Mouse (Mus musculus): ENCODE measurements around the gene Terf2. TPM values are rescaled to one million over a fixed set of nuclear protein-coding genes. Genes with fewer than 3 reads are reported as not detected.

Terf2 gene
- polyA plus RNA-seq, 1 experiment from 2014 or later, result 6.9 TPM

- Histone ChIP-seq H3K9me3 (ENCODE audit: low read length) (no peaks in the 10 kb centered on the region), H3K4me2 (ENCODE audit: low read depth, low read length) (no peak overlapping the region), H3K27ac (ENCODE audit: low read depth) (no peak overlapping the region), H3K4me1 (ENCODE audit: insufficient read depth) (peaks cover 9% of the 10 kb centered on the region), H3K4me3 (ENCODE audit: low read depth, low read length) (no peak overlapping the region), H3K9ac (replicated peaks) (no peak overlapping the region), H3K36me3 (replicated peaks; ENCODE audit: insufficient read depth, low read length) (no peaks in the 10 kb centered on the region), H3K27me3 (ENCODE audit: insufficient read depth, low read length) (no peaks in the 10 kb centered on the region)
- ATAC-seq (no peak), DNase-seq (no peak)
- 67% methylated on average over 8 of the region's 8 CpGs for WGBS (ENCODE audit: insufficient replicate concordance)
- TF ChIP-seq EP300 (IDR thresholded peaks at IDR 0.05; ENCODE audit: low read depth) (no peak), CTCF (IDR thresholded peaks at IDR 0.05; ENCODE audit: low read depth) (no peak)
Measured at GRCm38 (mm10) chr8:107136003-107136612, 39.8 kb upstream of the Terf2 start.

DNA sequence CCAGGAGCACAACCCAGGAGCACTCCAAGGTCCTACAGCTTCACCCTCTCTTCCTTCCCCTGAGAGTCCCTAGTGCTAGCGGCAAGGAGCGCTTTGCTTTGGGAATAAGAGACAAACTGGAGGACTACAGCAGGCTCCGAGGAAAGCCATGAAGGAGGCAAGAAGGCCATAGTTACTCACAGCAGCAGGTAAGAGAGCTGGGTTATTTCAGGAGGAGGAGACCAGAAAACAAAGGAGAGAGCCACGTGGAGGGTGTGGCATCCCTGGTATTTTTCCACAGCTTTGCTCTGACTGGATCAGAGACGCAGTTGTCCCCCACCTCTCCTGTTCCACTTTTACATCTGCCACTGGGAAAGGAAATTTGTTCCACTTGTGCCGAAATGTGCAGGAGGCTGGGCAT lies 37.5 kb upstream of the Terf2 start:
- Histone ChIP-seq H3K9ac (replicated peaks) (no peak overlapping the region), H3K4me2 (ENCODE audit: low read depth, low read length) (no peak overlapping the region), H3K36me3 (replicated peaks; ENCODE audit: insufficient read depth, low read length) (no peaks in the 10 kb centered on the region), H3K4me1 (ENCODE audit: insufficient read depth) (peaks cover 5% of the 10 kb centered on the region; the same call in 1 of the 2 replicates), H3K4me3 (ENCODE audit: low read depth, low read length) (no peak overlapping the region), H3K27ac (ENCODE audit: low read depth) (no peak overlapping the region), H3K9me3 (ENCODE audit: low read length) (no peaks in the 10 kb centered on the region), H3K27me3 (ENCODE audit: insufficient read depth, low read length) (no peaks in the 10 kb centered on the region)
- WGBS (ENCODE audit: insufficient replicate concordance), result 67% methylated on average over 6 of the region's 6 CpGs
- TF ChIP-seq EP300 (IDR thresholded peaks at IDR 0.05; ENCODE audit: low read depth), result no peak
- TF ChIP-seq CTCF (IDR thresholded peaks at IDR 0.05; ENCODE audit: low read depth), result no peak
- ATAC-seq (no peak), DNase-seq (no peak)

DNA sequence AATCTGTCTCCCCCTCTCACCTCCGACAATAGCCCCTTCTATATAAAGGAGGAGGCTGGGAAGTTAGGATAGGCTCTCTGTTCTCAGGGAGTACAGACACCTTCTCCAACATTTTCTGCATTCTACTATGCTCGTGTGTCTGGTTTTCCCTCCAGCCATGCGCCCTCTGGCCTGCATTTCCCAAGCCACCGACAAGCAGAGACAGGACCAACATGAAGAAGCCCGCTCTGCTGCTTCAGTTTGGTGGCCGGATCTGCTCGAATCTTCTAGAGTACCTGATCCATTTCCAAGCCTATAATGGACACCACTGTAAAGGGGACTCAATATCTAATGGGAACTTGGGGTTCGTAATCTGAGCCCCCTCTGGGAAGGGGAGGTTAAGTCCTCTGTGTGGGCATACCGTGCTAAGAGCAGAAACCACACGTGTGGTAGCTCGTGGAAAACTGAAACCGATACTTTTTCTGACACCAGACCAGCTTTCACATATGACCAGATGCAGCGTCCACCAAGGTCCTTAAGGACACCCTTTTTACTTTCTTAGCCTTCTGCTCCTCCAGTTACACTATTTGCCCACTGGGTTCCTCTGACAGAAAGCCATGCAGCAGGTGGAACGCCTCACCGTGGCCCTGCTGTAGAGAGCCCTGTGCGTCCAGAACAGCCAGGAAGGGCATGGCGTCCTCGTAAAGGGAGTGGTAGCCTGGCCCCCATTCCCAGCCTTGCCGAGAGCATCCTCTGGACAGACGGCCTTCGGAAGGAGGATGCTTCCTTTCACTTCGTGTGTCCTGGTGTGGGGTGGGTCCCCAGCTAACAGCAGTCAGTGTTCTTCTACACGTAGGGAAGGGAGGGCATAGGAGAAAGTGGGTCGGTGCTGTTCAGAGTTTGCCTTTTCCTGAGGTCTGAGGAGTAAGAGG lies 36.5 kb upstream of the Terf2 start:
- TF ChIP-seq CTCF (IDR thresholded peaks at IDR 0.05; ENCODE audit: low read depth) (no peak), EP300 (IDR thresholded peaks at IDR 0.05; ENCODE audit: low read depth) (no peak)
- Histone ChIP-seq H3K4me1 (ENCODE audit: insufficient read depth) (peaks cover 5% of the 10 kb centered on the region; the same call in 1 of the 2 replicates), H3K4me3 (ENCODE audit: low read depth, low read length) (no peak overlapping the region), H3K9me3 (ENCODE audit: low read length) (no peaks in the 10 kb centered on the region), H3K4me2 (ENCODE audit: low read depth, low read length) (no peak overlapping the region), H3K27ac (ENCODE audit: low read depth) (no peak overlapping the region), H3K9ac (replicated peaks) (no peak overlapping the region), H3K36me3 (replicated peaks; ENCODE audit: insufficient read depth, low read length) (no peaks in the 10 kb centered on the region), H3K27me3 (ENCODE audit: insufficient read depth, low read length) (no peaks in the 10 kb centered on the region)
- ATAC-seq, result no peak
- 74% methylated on average over 24 of the region's 24 CpGs for WGBS (ENCODE audit: insufficient replicate concordance)
- no peak for DNase-seq

GRCm38 (mm10) chr8:107130028-107130427 lies 33.7 kb upstream of the Terf2 start:
- no peak for DNase-seq
- 70% methylated on average over 6 of the region's 6 CpGs for WGBS (ENCODE audit: insufficient replicate concordance)
- Histone ChIP-seq H3K9ac (replicated peaks) (no peak overlapping the region), H3K4me1 (ENCODE audit: insufficient read depth) (peaks cover 5% of the 10 kb centered on the region; the same call in 1 of the 2 replicates), H3K9me3 (ENCODE audit: low read length) (no peaks in the 10 kb centered on the region), H3K36me3 (replicated peaks; ENCODE audit: insufficient read depth, low read length) (no peaks in the 10 kb centered on the region), H3K4me2 (ENCODE audit: low read depth, low read length) (no peak overlapping the region), H3K27me3 (ENCODE audit: insufficient read depth, low read length) (no peaks in the 10 kb centered on the region), H3K27ac (ENCODE audit: low read depth) (no peak overlapping the region), H3K4me3 (ENCODE audit: low read depth, low read length) (no peak overlapping the region)
- TF ChIP-seq CTCF (IDR thresholded peaks at IDR 0.05; ENCODE audit: low read depth), result no peak
- TF ChIP-seq EP300 (IDR thresholded peaks at IDR 0.05; ENCODE audit: low read depth), result no peak
- ATAC-seq, result no peak

GRCm38 (mm10) chr8:107129171-107130025 lies 33.1 kb upstream of the Terf2 start:
- 71% methylated on average over 8 of the region's 8 CpGs for WGBS (ENCODE audit: insufficient replicate concordance)
- no peak overlapping the region for H3K4me2 ChIP-seq (ENCODE audit: low read depth, low read length)
- TF ChIP-seq EP300 (IDR thresholded peaks at IDR 0.05; ENCODE audit: low read depth) (0 out of 2 replicates have a peak, but pooled peaks have one; percentile 18), CTCF (IDR thresholded peaks at IDR 0.05; ENCODE audit: low read depth) (no peak)
- no peaks in the 10 kb centered on the region for H3K36me3 ChIP-seq (replicated peaks; ENCODE audit: insufficient read depth, low read length)
- no peaks in the 10 kb centered on the region for H3K9me3 ChIP-seq (ENCODE audit: low read length)
- no peaks in the 10 kb centered on the region for H3K27me3 ChIP-seq (ENCODE audit: insufficient read depth, low read length)
- H3K4me1 ChIP-seq (ENCODE audit: insufficient read depth), result peaks cover 5% of the 10 kb centered on the region; the same call in 1 of the 2 replicates
- ATAC-seq, result peak; percentile 90
- peak overlapping the region; percentile 39; the same call in 1 of the 2 replicates for H3K27ac ChIP-seq (ENCODE audit: low read depth)
- H3K9ac ChIP-seq (replicated peaks), result no peak overlapping the region
- peak; percentile 41 for DNase-seq
- no peak overlapping the region for H3K4me3 ChIP-seq (ENCODE audit: low read depth, low read length)

Data from liver, postnatal 0 days (tissue).